Mouse (Mus musculus) bone marrow, adult 2 months (tissue): Measurements from ENCODE around the gene Lpar1.

Experiments used
- CTCF ChIP-seq: fragments of 200-500 bp; IDR thresholded peaks from 2 replicates; pipeline ENCODE4 v1.5.1; 2011; ENCODE audit warnings: low read length, control low read depth; ENCODE audit not compliant: control insufficient read depth, insufficient read depth
- POLR2A ChIP-seq: fragments of 200-500 bp; IDR thresholded peaks from 2 replicates; pipeline ENCODE4 v1.6.1; 2011; ENCODE audit warnings: low read depth, mild to moderate bottlenecking, control low read depth, low read length, borderline replicate concordance; ENCODE audit not compliant: control insufficient read depth

DNA sequence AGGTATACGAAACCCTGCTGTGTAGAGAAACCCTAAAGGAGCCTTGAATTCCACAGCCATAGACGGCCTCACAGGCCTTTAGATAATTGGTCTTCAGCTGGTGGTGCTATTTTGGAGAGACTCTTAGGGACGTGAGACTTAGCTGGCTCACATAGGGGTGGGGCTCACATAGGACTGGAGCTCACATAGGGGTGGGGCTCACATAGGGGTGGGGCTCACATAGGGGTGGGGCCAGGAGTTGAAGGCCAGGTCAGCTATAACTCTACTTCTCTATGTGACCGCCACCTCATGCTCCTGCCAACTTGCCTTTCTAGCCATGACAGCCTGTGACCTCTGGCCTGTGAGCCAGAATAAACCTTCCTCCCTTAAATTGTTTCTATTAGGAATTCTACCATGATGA, 63.3 kb downstream of the Lpar1 start:
- no peak for TF ChIP-seq CTCF
- TF ChIP-seq POLR2A = no peak
